Mouse (Mus musculus) neural tube, embryonic 10.5 days (tissue): ENCODE results near the gene Tnfrsf8.
"Not testable (repeated sequence)": the region's sequence is repeated elsewhere in the genome, so short reads cannot be mapped to it uniquely, and the experiment has no call there.

ENCODE experiments used
- DNase-seq: peaks from one replicate; pipeline ENCODE4 v3.0.0-alpha.2; 2017; ENCODE audit warnings: low spot score; ENCODE audit errors: extremely low spot score

The Tnfrsf8 gene

DNA sequence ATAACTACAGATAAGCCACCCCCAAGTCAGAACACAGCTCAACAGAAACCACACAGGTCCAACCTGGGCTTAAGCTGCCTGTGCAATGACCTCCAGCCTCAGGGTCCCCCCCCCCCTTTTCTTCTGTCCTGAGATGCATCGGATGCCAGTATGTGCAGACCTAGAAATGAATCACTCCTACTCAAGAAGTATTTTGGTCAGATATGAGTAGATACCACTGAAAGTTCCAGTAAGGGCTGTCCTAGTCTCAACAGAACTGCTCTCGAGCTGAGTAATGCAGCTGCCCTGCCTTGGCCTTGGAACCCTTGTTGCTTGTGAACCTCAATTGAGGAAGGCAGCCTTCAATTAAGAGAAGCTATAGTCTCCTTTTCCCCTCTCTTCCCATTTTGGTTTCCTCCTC, 4.1 kb downstream of the Tnfrsf8 start:
- DNase-seq: no peak

DNA sequence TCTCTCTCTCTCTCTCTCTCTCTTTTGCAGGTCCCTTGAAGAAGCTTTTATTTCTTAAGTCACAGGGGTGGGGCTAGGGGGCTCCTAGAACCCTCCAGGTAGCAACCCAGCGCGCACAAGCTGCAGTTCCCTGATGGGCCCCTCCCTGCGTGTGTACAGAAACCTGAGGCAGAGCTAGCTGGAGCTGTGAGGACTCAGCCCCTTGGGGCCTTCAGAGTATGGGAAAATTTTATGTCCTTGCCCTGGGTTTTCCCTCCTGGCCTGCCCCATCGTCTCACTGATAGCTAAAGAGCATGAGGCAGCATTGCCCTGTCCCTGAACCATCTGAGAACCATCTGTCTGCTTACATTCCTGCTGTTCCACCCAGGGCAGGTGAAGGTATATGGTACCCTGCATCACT, 8.5 kb downstream of the Tnfrsf8 start:
- DNase-seq: no peak

DNA sequence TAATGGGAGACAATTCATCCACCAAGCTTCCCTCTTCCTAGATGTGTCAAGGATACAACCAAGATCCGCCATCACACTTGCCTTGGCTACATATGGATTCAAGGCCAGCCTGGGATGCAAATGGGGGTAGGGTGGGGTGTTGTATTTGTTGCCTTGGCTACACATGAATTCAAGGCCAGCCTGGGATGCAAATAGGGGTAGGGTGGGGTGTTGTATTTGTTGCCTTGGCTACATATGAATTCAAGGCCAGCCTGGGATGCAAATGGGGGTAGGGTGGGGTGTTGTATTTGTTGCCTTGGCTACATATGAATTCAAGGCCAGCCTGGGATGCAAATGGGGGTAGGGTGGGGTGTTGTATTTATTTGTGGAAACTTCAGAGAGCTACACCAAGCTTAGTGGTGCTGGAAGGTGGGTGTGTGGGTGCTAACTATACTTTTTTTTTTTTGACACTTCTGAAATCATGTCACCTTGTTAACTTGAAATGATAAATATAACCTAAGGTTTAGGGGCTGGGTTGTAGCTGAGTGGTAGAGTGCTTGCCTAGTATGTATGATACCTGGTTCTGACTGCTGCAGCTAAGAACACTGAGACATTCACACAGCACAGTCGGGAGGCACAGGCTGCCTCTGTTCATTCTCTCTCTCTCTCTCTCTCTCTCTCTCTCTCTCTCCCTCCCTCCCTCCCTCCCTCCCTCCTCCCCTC, 9.2 kb downstream of the Tnfrsf8 start:
- not testable (repeated sequence) for DNase-seq

DNA sequence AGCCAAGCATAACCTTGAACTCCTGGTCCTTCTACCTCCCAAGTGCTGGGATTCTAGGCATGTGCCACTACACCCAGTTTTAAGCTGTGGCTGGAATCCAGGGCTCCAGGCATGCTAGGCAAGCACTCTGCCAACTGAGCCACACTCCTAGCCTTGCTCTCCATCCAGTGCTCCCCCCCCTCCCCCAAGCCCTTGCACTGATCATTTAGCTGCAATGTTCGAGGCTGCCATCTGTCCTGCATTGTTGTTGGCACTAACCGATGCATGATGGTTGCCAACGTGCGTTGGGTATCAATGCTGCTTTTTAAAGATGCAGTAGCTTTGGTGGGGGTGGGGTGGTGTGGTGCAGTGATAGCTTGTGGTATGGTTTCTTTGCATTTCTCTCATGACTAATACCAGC, 10.9 kb downstream of the Tnfrsf8 start:
- DNase-seq: no peak

DNA sequence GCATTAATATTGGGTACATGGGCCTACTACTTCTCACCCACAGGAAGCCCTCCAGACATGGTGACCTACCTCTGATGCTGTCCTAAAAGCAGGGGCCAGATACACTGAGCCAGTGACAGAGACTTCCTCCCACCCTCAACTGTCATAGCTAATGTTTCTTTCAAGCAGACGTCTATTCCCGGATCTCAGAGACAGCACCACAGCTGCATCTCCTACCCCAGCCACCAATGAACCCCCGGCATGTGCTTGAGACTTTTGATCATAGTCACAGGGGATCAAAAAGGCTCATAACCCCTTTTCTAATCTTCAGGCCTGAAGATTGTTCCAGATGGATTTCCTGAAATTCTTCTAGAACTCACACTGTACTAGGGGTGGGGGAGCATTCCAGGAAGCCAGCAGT, 12.9 kb downstream of the Tnfrsf8 start:
- DNase-seq: no peak

DNA sequence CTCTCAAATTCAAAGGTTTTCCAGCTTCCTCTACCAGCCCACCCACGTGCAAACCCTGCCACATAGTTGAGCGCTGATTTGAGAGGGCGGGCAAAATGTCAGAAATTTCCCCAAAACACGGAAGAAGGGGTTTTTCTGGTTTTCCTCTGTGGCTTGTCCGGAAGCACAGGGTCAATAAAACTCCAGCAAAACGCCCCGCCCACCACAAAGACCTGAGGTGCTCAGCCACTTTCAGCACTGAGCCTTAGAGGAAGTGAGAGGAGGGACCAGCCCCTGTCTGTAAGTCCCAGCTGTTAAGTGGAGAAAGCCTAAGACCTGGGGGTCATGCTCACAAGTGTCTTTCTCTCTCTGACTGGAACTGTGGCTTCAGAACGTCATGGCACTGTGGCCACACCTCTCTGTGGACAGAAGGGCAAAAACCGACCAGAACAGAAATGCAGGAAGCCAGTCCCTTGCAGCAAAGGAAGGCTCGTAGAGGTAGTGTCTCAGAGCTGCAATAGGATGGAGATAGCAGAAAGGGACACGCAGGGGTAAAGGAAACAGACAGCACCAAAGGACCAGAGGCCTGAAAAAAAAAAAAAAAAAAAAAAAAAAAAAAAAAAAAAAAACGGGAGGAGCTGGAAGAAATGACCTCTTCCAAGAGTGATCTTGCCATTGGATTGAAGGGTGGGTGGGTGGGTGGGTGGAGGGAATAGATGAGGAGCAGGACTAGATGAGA, 14.6 kb downstream of the Tnfrsf8 start:
- no peak for DNase-seq

DNA sequence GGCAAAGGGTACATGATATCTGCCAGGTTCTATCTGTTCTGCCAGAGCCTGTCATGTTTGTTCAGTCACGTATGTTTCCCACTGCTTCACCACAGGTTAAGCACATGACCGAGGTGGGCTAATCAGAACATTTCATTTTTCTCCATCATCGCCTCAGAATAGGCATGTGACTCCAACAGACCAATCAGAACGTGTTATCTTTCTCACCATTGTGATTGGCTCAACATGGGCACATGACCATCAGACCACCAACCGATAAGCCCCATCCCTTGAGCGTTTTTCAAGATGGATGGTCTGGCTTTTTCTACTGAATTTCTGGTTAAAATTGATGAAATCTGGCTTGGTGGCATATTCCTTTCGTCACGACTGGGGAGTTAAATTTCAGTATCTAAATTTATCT, 15.6 kb downstream of the Tnfrsf8 start:
- no peak for DNase-seq

DNA sequence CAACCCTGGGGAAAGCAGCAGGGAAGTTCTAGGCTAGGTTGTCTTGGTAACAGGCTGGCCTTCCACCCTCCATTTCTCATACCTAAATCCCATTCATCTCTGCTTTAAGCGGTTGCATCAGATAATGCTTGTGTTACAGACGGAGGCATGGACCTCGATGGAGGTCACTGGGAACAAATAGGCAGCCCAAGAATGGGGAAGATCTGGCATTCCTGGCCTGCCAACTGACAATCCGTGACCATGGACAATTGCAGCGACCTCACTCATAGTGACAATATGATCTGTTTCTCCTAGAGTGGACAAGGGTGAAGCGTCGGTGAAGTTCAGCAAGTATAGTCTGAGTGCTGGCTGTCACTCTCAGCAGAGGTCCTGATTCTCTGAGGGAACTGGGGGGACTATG, 16.1 kb downstream of the Tnfrsf8 start:
- DNase-seq: no peak

DNA sequence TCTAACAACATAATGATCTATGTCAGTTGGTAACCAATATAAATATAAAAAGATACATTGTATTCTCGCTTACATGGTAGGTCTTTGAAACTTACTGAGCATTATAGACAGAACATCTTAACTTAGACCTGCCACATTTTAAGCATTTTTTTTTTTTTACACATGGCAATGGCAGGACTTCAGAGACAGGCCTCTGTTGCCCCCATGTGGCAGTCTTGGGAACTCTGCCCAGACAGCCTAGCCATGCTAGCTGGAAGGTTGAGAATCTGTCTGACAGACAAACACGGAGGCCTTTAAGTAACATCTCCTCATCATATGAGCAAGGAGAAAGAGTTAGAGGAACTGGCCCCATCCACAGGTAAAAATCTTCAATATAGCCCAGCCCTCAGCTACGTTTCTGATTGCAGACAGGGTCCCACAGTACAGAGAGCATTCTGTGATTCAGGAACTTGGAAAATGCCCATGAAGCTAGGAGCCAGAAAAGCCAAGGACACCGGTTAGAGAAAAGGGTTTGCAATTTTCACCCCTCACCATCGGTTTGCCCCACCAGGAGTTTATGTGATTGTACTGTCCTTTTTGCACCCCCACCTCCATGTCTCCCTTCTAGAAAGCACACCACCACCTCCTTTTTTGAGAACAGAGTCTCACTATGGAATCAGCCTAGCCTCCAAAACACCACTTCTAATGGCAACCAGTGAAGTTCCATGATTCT, 19.2 kb downstream of the Tnfrsf8 start:
- DNase-seq: peak; percentile 50

DNA sequence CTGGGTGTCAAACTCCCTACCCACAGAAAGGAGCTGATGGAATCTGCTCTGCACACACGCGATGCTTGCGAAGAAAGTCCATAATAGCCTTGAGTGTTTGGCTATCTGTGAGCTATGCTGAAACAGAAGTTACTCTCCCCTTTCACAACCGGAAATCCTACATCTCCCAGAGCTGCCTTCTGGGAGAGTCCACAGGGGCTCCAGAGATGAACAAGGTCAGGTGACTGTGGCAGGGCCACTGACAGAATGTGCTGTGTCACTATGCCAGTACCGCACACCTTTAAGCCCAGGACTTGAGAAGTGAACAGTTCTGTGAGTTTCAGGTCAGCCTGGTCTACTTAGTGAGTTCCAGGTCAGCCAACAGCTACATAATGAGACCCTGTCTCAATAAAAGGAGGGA, 20.4 kb downstream of the Tnfrsf8 start:
- no peak for DNase-seq

DNA sequence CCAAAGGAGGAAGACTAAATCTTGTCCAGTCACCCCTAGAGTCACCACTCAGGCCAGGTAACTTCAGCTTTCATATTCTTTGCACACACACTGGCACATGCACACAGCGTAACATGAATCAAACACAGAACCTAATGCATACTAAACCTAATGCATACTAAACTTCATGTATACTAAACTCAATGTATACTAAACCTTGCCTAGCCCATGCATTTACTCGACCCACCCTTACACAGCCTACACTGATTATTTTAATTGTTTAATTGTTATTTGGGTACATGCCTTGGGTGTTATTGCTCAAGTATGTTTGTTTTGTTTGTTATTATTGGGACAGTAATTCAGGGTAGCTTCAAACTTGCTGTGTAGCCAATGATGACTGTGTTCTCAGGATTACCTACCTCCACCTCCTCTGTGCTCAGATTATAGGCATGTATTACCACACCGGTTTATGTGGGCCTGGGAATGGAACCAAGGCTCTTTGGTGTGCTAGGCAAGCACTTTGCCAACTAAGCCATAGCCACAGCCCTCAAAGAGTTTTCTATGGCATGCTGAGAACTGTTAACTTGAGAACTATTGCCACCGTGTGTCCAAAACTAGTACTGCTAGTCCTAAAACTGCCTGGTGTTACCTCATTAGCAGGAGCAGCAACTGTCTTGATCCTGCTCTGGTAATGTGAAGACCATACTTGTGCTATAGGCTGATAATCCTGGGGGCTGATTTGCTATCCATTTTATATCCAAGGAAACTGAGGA, 28.4 kb downstream of the Tnfrsf8 start:
- DNase-seq: peak; percentile 56

DNA sequence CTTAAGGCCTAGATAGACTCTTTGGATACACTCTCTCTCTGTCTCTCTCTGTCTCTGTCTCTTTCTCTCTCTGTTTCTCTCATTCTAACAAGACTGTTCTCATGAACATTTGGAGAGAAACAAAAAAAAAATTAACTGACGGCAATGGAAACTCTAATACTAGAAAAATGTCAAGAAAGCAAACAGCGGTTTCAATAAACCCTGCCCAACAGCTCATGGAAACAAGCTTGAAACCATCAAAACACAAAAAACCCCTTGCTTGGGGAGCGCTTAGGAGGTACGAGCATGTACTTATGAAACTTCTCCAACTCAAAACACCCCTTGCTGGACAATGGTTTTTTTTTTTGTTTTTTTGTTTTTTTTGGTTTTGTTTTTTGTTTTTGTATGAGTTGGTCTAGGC, 30.3 kb downstream of the Tnfrsf8 start:
- no peak for DNase-seq

DNA sequence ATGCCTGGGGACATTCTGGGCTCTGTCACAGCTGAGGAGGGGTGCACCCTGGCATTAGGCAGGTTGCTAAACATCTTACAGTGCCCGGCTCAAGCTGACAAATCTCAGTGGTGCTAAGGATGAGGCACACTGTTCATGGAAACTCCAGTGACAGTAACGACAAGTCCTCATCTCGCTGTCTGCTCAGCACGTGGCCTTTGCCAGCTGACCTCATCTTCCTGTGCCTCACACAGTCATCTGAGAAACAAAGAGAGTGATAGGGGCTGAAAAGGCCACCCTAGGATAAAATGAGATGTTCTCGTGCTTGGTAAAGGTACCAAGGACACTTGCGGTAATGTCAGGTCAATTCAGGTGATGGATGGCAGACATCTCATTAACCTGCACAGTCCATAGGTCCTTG, 31.5 kb downstream of the Tnfrsf8 start:
- DNase-seq: no peak

DNA sequence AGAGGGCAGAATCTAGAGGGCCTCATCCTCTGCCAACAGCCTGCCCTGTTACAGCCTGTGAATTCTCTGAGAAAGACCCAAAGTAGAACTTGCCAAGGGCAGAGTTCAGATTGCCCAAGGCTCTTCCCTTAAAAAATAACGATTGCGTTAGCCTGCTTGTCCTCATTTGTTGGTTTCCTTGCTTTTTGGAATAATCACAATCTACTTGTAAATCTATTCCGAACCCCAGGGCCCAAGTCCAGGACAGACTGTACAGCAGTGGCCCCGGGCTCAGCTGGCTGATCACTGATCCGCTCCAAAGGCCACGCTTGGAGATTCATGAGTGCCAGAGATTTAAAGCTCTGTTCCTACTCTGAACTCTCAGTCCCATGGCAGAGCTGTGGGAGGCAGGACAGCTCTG, 34.0 kb downstream of the Tnfrsf8 start:
- DNase-seq: no peak

DNA sequence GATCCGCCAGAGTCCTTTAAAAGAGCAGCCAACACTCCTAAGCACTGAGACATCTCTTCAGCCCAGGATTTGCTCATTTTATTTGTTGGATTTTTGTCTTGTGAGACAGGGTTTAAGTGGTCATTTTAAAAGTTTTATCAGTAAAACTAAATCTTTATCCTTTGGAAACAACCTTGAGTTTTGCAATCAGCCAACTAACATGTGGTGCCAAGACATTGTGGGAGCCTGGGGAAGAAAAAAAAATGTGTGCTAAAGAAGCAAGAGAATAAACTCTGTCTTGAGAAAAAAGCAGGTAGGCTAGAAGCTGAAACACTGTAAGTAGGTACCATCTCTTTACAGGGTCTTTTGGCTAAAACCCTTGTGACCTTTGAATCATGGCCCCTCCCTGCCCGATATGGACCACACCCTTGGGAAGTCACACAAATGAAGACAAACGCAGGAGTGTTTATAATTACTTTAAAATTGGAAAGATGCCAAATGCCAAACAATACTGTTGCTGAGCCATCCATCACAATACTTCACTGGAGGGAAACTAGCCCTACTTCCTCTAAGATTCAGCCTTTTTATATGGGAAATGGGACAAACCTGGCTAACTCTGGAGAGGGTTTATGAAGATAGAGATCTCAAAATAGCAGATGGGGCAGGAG, 36.1 kb downstream of the Tnfrsf8 start:
- no peak for DNase-seq

DNA sequence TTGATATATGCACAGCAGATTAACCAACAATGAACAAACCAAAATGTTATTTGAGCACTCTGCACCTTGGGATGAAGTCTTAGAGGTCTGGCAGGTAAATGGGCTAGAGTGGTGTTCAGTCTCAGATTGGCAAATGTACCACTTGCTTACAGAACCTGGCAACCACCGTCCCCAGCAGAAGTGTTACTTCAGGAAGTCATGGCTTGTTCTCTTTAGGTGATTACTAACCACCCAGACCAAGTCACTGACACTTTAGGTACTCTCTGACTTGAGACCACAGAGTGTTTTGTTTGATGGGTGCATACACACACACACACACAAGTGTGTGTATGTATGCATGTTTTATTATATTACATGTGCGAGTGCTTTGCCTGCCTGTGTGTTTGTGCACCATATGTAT, 36.7 kb downstream of the Tnfrsf8 start:
- DNase-seq: no peak

DNA sequence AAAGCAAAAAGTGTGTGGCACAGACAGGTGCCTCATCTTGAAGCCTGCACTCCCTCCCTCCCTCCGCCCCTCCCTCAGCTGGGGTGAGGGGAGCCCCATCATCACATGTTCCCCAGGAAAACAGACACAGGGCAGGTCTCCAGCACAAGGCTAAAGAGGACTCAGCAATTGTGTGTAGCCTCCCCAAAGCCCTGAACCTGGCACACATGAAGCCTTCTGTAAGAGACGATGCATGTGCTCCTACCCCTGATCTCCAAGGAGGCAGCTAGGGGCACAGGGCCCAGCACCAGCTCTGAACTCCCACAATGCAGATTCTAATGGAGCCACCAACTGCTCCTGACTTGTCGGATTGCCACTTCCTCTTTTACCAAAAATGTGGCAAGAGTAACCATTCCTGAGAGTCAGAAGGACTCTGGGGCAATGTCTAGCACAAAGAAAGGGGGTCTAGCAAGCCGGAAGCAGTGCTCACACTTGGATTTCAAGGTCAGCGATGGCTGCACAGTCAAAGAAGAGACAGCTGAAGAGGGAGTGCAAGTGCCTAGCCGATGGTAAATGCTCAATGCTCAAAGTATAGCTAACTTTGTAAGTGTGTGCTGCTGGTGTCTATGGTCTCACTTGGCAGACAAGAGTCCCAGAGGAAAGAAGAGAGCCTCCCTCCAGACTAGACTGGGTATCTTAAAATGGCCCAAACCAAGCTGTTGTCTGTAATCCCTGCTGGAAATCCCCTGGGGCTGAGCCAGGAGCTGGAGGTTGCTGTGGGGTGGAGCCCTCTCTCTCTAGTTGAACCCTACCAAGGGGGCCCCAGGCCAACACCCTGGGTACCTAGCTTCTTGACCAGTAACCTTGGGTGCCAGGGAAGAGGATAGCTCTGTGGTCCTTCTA, 38.4 kb downstream of the Tnfrsf8 start:
- no peak for DNase-seq

DNA sequence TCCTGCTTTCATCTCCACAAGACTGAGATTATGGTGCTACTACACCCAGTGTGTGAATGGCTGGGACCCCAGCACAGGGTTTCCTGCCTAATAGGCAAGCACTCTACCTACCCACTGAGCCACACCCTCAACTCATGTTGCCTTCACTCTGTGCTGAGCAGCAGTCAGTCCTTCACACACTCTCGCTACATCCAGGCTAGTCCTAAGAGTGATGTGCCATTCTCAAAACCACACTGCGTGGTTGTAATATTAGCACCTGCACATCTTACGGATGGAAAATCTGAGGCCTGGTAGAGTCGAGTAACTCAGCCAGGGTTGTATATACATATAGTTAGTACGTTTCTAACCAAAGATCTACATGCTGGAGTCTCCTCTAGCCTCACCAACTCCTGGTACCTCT, 40.1 kb downstream of the Tnfrsf8 start:
- no peak for DNase-seq

DNA sequence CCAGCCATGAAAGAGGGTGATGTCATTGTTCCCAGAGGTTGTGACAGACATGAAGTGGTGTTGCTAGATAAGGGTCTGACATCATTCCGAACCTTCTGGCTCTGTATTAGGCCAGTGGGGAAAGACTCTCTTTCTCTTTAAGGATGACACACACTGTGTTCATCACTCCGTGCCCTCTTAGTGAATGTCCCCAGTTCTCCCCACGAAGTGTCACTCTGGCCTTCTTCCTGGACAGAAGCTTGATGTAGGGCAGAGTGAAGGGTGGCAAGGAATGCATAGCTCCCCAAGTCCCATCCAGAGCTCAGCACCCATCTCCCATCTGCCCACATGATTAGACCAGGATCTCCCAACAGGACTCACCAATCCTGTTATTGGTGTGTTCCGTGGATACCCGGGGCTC, 41.0 kb downstream of the Tnfrsf8 start:
- no peak for DNase-seq

DNA sequence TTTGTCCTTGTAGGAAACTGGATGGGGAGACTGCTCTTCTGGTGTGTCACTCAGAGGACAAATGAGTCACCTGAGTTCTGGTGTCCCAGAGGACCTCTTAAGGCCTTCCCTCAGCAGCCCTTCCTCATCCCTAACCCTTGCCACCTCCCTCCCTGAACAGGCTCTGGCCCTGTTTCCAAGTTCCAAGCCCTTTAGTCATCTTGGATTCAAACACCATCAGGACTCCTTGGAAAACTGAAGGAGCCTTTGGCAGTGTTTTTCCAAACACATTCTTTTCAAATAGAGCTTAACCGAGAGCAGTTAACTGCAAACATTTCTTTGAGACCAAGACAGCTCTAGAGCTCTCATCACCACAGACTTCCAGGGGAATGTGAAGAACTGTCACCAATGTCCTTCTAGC, 42.2 kb downstream of the Tnfrsf8 start:
- DNase-seq: no peak
